Mouse (Mus musculus): Measurements from ENCODE around the gene Trpm1.

- TF ChIP-seq CTCF (IDR thresholded peaks at IDR 0.05), result no peak
- no peak for TF ChIP-seq EP300 (IDR thresholded peaks at IDR 0.05)
These were observed 90.7 kb downstream of the Trpm1 start for GRCm38 (mm10) chr7:64244371-64244770.

Data from lung, postnatal 0 days (tissue).